Mouse (Mus musculus): Measurements from ENCODE around the gene Nr1d2. TPM values are rescaled to one million over a fixed set of nuclear protein-coding genes. Genes with fewer than 3 reads are reported as not detected.

Nr1d2 gene
- 3.6 and 7.0 TPM in 2 replicates for polyA plus RNA-seq (2014; fragmentation: Nextera tagmentation; extraction: Ambion mirVana)

- Histone ChIP-seq H3K27ac (replicated peaks; ENCODE audit: low read depth, low read length) (peak within 1 kb of the TSS; percentile 82), H3K9me3 (ENCODE audit: control insufficient read depth, low read length) (no peaks in the 10 kb centered on the region), H3K27me3 (ENCODE audit: control insufficient read depth, insufficient read depth, low read length) (no peaks in the 10 kb centered on the region), H3K9ac (replicated peaks; ENCODE audit: low read length) (peak within 1 kb of the TSS; percentile 54), H3K36me3 (ENCODE audit: control insufficient read depth, insufficient read depth, low read length) (no peaks in the 10 kb centered on the region), H3K4me3 (replicated peaks; ENCODE audit: low read depth, low read length) (peak within 1 kb of the TSS; percentile 83), H3K4me2 (ENCODE audit: low read length) (peak within 1 kb of the TSS; percentile 79), H3K4me1 (ENCODE audit: control insufficient read depth, insufficient read depth, low read length) (no peaks in the 10 kb centered on the region)
- DNase-seq (peak; percentile 96), ATAC-seq (ENCODE audit: low FRiP score, low TSS enrichment) (peak; percentile 91)
- WGBS: under 1% methylated on average over 55 of the region's 66 CpGs
Observed at GRCm38 (mm10) chr14:18238750-18239731, at the start of gene Nr1d2. Nr1d2 (minus strand) TSS chr14:18239127.

GRCm38 (mm10) chr14:18287391-18287790 is 48.5 kb upstream of the Nr1d2 start:
- H3K36me3 ChIP-seq (ENCODE audit: control insufficient read depth, insufficient read depth, low read length): peaks cover 10% of the 10 kb centered on the region; the same call in 1 of the 2 replicates

GRCm38 (mm10) chr14:18286441-18286840 is 47.5 kb upstream of the Nr1d2 start:
- Histone ChIP-seq H3K36me3 (ENCODE audit: control insufficient read depth, insufficient read depth, low read length) (peaks cover 17% of the 10 kb centered on the region; the same call in 1 of the 2 replicates), H3K27ac (replicated peaks; ENCODE audit: low read depth, low read length) (no peak overlapping the region), H3K4me3 (replicated peaks; ENCODE audit: low read depth, low read length) (no peak overlapping the region), H3K4me2 (ENCODE audit: low read length) (no peak overlapping the region), H3K9ac (replicated peaks; ENCODE audit: low read length) (no peak overlapping the region), H3K4me1 (ENCODE audit: control insufficient read depth, insufficient read depth, low read length) (no peaks in the 10 kb centered on the region), H3K27me3 (ENCODE audit: control insufficient read depth, insufficient read depth, low read length) (no peaks in the 10 kb centered on the region), H3K9me3 (ENCODE audit: control insufficient read depth, low read length) (no peaks in the 10 kb centered on the region)
- DNase-seq (no peak), ATAC-seq (ENCODE audit: low FRiP score, low TSS enrichment) (no peak)
- 94% methylated on average over 2 of the region's 2 CpGs for WGBS

More at GRCm38 (mm10) chr14:18287391-18287790, 48.5 kb upstream of the Nr1d2 start:
- no peak for DNase-seq
- Histone ChIP-seq H3K4me3 (replicated peaks; ENCODE audit: low read depth, low read length) (no peak overlapping the region), H3K9ac (replicated peaks; ENCODE audit: low read length) (no peak overlapping the region), H3K4me2 (ENCODE audit: low read length) (no peak overlapping the region), H3K27ac (replicated peaks; ENCODE audit: low read depth, low read length) (no peak overlapping the region), H3K9me3 (ENCODE audit: control insufficient read depth, low read length) (no peaks in the 10 kb centered on the region), H3K4me1 (ENCODE audit: control insufficient read depth, insufficient read depth, low read length) (no peaks in the 10 kb centered on the region), H3K27me3 (ENCODE audit: control insufficient read depth, insufficient read depth, low read length) (no peaks in the 10 kb centered on the region)
- WGBS: 82% methylated on average over 2 of the region's 2 CpGs
- ATAC-seq (ENCODE audit: low FRiP score, low TSS enrichment): no peak

DNA sequence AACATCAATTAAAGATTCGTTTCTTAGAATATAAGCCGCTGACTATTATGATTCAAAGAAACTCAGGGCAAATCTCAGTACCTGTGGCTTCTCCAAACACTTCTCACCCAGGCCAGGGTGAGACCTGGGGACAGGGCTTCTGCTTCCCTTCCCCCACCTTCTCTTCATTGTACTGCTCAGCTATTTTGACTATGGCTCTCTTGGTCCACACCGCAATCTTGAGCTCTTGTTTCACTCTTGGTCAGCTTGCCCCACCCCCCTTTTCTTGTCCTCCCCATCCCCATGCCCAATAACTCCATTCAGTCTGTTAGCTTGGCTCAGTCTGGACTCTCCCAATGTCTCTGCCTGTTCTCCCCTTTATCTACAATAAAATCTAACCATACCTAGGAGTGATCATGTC is 46.5 kb upstream of the Nr1d2 start:
- Histone ChIP-seq H3K36me3 (ENCODE audit: control insufficient read depth, insufficient read depth, low read length) (peaks cover 20% of the 10 kb centered on the region; the same call in 1 of the 2 replicates), H3K4me2 (ENCODE audit: low read length) (no peak overlapping the region), H3K27ac (replicated peaks; ENCODE audit: low read depth, low read length) (no peak overlapping the region), H3K9me3 (ENCODE audit: control insufficient read depth, low read length) (no peaks in the 10 kb centered on the region), H3K4me3 (replicated peaks; ENCODE audit: low read depth, low read length) (no peak overlapping the region), H3K4me1 (ENCODE audit: control insufficient read depth, insufficient read depth, low read length) (no peaks in the 10 kb centered on the region), H3K27me3 (ENCODE audit: control insufficient read depth, insufficient read depth, low read length) (no peaks in the 10 kb centered on the region), H3K9ac (replicated peaks; ENCODE audit: low read length) (no peak overlapping the region)
- 93% methylated on average over 3 of the region's 3 CpGs for whole genome bisulfite sequencing
- DNase-seq: no peak
- ATAC-seq (ENCODE audit: low FRiP score, low TSS enrichment): no peak

GRCm38 (mm10) chr14:18284581-18284980 is 45.7 kb upstream of the Nr1d2 start:
- no peaks in the 10 kb centered on the region for H3K27me3 ChIP-seq (ENCODE audit: control insufficient read depth, insufficient read depth, low read length)
- no peaks in the 10 kb centered on the region for H3K4me1 ChIP-seq (ENCODE audit: control insufficient read depth, insufficient read depth, low read length)
- peak; percentile 45 for DNase-seq
- H3K9ac ChIP-seq (replicated peaks; ENCODE audit: low read length): no peak overlapping the region
- peaks cover 25% of the 10 kb centered on the region for H3K36me3 ChIP-seq (ENCODE audit: control insufficient read depth, insufficient read depth, low read length)
- H3K9me3 ChIP-seq (ENCODE audit: control insufficient read depth, low read length): no peaks in the 10 kb centered on the region
- H3K27ac ChIP-seq (replicated peaks; ENCODE audit: low read depth, low read length): no peak overlapping the region
- no peak for ATAC-seq (ENCODE audit: low FRiP score, low TSS enrichment)
- WGBS: 87% methylated on average over 2 of the region's 2 CpGs
- H3K4me2 ChIP-seq (ENCODE audit: low read length): no peak overlapping the region
- H3K4me3 ChIP-seq (replicated peaks; ENCODE audit: low read depth, low read length): no peak overlapping the region

DNA sequence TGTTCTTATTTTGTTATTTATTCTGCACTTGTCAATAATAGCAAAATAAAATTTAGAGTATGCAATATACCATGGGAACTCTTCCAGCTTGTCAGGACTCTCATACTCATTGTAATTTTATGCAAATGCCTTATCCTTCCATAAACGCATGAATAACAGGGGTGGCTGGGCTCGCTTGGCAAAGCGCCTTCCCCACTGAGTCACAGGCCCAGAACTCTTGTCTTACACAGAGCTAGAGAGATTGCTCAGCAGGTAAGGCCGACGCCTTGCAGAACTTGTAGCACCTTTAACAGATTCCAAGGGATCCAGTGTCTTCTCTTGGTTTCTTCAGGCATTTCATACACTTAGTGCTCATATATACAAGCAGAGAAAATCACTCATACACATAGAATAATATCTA is 41.4 kb upstream of the Nr1d2 start:
- Histone ChIP-seq H3K9ac (replicated peaks; ENCODE audit: low read length) (no peak overlapping the region), H3K4me3 (replicated peaks; ENCODE audit: low read depth, low read length) (no peak overlapping the region), H3K9me3 (ENCODE audit: control insufficient read depth, low read length) (no peaks in the 10 kb centered on the region), H3K27me3 (ENCODE audit: control insufficient read depth, insufficient read depth, low read length) (no peaks in the 10 kb centered on the region), H3K27ac (replicated peaks; ENCODE audit: low read depth, low read length) (no peak overlapping the region), H3K4me1 (ENCODE audit: control insufficient read depth, insufficient read depth, low read length) (no peaks in the 10 kb centered on the region), H3K36me3 (ENCODE audit: control insufficient read depth, insufficient read depth, low read length) (peaks cover 49% of the 10 kb centered on the region), H3K4me2 (ENCODE audit: low read length) (no peak overlapping the region)
- ATAC-seq (ENCODE audit: low FRiP score, low TSS enrichment): no peak
- DNase-seq: no peak
- WGBS: 83% methylated on average over 5 of the region's 5 CpGs

DNA sequence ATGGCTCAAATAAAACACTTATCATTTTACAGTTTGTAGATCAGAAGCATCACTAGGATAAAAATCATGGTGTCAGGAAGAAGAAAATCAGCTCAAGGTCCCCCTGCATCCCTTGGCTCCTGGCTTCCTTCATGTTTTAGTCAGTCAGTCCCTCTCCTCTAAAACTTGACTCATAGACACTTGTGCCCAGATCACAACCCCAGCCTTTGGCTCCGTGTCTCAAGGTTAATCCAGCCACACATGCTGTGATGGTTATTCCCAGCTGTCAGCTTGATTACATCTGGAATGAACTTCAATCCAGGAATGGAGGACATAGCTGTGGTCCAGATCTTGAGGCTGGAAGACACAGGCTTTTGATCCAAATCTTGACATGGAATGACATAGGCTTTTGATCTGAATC is 35.6 kb upstream of the Nr1d2 start:
- no peaks in the 10 kb centered on the region for H3K27me3 ChIP-seq (ENCODE audit: control insufficient read depth, insufficient read depth, low read length)
- H3K4me1 ChIP-seq (ENCODE audit: control insufficient read depth, insufficient read depth, low read length): peaks cover 7% of the 10 kb centered on the region; the same call in 1 of the 2 replicates
- WGBS: 65% methylated on average over 1 of the region's 1 CpGs
- no peak for DNase-seq
- H3K27ac ChIP-seq (replicated peaks; ENCODE audit: low read depth, low read length): no peak overlapping the region
- no peak overlapping the region for H3K4me2 ChIP-seq (ENCODE audit: low read length)
- H3K9me3 ChIP-seq (ENCODE audit: control insufficient read depth, low read length): no peaks in the 10 kb centered on the region
- no peak for ATAC-seq (ENCODE audit: low FRiP score, low TSS enrichment)
- peaks cover 26% of the 10 kb centered on the region for H3K36me3 ChIP-seq (ENCODE audit: control insufficient read depth, insufficient read depth, low read length)
- no peak overlapping the region for H3K4me3 ChIP-seq (replicated peaks; ENCODE audit: low read depth, low read length)
- H3K9ac ChIP-seq (replicated peaks; ENCODE audit: low read length): no peak overlapping the region

- ATAC-seq (ENCODE audit: low FRiP score, low TSS enrichment) (no peak), DNase-seq (no peak)
- 7% methylated on average over 7 of the region's 7 CpGs for WGBS
Observed at GRCm38 (mm10) chr14:18271666-18272065, 32.7 kb upstream of the Nr1d2 start.

More at GRCm38 (mm10) chr14:18271666-18272065, 32.7 kb upstream of the Nr1d2 start:
- Histone ChIP-seq H3K4me2 (ENCODE audit: low read length) (peak overlapping the region; percentile 61), H3K4me3 (replicated peaks; ENCODE audit: low read depth, low read length) (peak overlapping the region; percentile 83), H3K9ac (replicated peaks; ENCODE audit: low read length) (peak overlapping the region; percentile 95; the same call in 1 of the 2 replicates), H3K27me3 (ENCODE audit: control insufficient read depth, insufficient read depth, low read length) (no peaks in the 10 kb centered on the region), H3K4me1 (ENCODE audit: control insufficient read depth, insufficient read depth, low read length) (peaks cover 12% of the 10 kb centered on the region), H3K27ac (replicated peaks; ENCODE audit: low read depth, low read length) (peak overlapping the region; percentile 83; the same call in 1 of the 2 replicates), H3K36me3 (ENCODE audit: control insufficient read depth, insufficient read depth, low read length) (peaks cover 22% of the 10 kb centered on the region), H3K9me3 (ENCODE audit: control insufficient read depth, low read length) (no peaks in the 10 kb centered on the region)

All from midbrain, embryonic 14.5 days (tissue).